Mouse (Mus musculus) myocyte (in vitro differentiated cells): Measurements from ENCODE around the gene Fto.

Experiments used
- CEBPB ChIP-seq: IDR thresholded peaks from 2 replicates; pipeline ENCODE4 v1.6.1; 2011; ENCODE audit warnings: mild to moderate bottlenecking, moderate library complexity; ENCODE audit not compliant: poor library complexity, insufficient read depth, severe bottlenecking
- E2F4 ChIP-seq: IDR thresholded peaks from one replicate; pipeline ENCODE4 v1.6.1; 2011; ENCODE audit warnings: mild to moderate bottlenecking, control low read depth, moderate library complexity; ENCODE audit not compliant: insufficient read depth
- MAX ChIP-seq: IDR thresholded peaks from one replicate; pipeline ENCODE4 v1.6.1; 2011; ENCODE audit warnings: low read depth, mild to moderate bottlenecking, control low read depth
- MYOD1 ChIP-seq, 3 experiments: IDR thresholded peaks; one replicate each; pipeline ENCODE4 v1.6.1; 2011; ENCODE audit warnings: control low read depth in 2 of 3, low read depth in 2 of 3, mild to moderate bottlenecking in 2 of 3, moderate library complexity in 1 of 3; ENCODE audit not compliant: insufficient read length in 2 of 3, control insufficient read depth in 1 of 3
- MYOG ChIP-seq, 3 experiments: IDR thresholded peaks; one replicate each; pipeline ENCODE4 v1.6.1; 2011; ENCODE audit warnings: control low read depth in 2 of 3, low read depth in 2 of 3, mild to moderate bottlenecking in 2 of 3; ENCODE audit not compliant: insufficient read length in 2 of 3, control insufficient read depth in 1 of 3, insufficient read depth in 1 of 3
- POLR2A ChIP-seq: IDR thresholded peaks from one replicate; pipeline ENCODE4 v1.6.1; 2011; ENCODE audit warnings: low read depth, mild to moderate bottlenecking, control low read depth, moderate library complexity; ENCODE audit not compliant: insufficient read length
- POLR2AphosphoS2 ChIP-seq: IDR thresholded peaks from one replicate; pipeline ENCODE4 v1.6.1; 2011; ENCODE audit warnings: low read depth, control low read depth; ENCODE audit not compliant: insufficient read length
- TCF12 ChIP-seq: IDR thresholded peaks from one replicate; pipeline ENCODE4 v1.6.1; 2011; ENCODE audit warnings: mild to moderate bottlenecking, control low read depth; ENCODE audit not compliant: poor library complexity, insufficient read depth, severe bottlenecking
- TCF3 ChIP-seq: IDR thresholded peaks from one replicate; pipeline ENCODE4 v1.6.1; 2011; ENCODE audit warnings: low read depth, control low read depth; ENCODE audit not compliant: insufficient read length
- USF1 ChIP-seq: IDR thresholded peaks from one replicate; pipeline ENCODE4 v1.6.1; 2011; ENCODE audit warnings: low read depth, mild to moderate bottlenecking, control low read depth, moderate library complexity

GRCm38 (mm10) chr8:91640471-91640870 is 327.1 kb downstream of the Fto start:
- TF ChIP-seq CEBPB (no peak), POLR2A (no peak), E2F4 (no peak), MAX (no peak), MYOG (IDR thresholded peaks at IDR 0.05; ENCODE audit: control insufficient read depth in 1 of 3, insufficient read depth in 1 of 3, insufficient read length in 2 of 3, low read depth in 2 of 3) (no peak), USF1 (no peak), POLR2AphosphoS2 (no peak), TCF12 (no peak), MYOD1 (IDR thresholded peaks at IDR 0.05; ENCODE audit: control insufficient read depth in 1 of 3, insufficient read length in 2 of 3, low read depth in 2 of 3) (no peak), TCF3 (no peak)
